Mouse (Mus musculus) ES-Bruce4 (cell line): ENCODE results near the gene Mrgpra2b. TPM values are rescaled to one million over a fixed set of nuclear protein-coding genes. Genes with fewer than 3 reads are reported as not detected.
"Not testable (repeated sequence)": the region's sequence is repeated elsewhere in the genome, so short reads cannot be mapped to it uniquely, and the experiment has no call there.

Source experiments
- H3K27ac ChIP-seq: 2 replicates; pipeline ENCODE4 v1.5.1; 2012; ENCODE audit warnings: low read length, inconsistent platforms; ENCODE audit not compliant: insufficient read depth
- H3K27me3 ChIP-seq: 2 replicates; pipeline ENCODE4 v1.6.1; 2012; ENCODE audit warnings: mild to moderate bottlenecking, low read length, inconsistent platforms; ENCODE audit not compliant: control insufficient read depth, poor library complexity, insufficient read depth, severe bottlenecking
- H3K36me3 ChIP-seq: 2 replicates; pipeline ENCODE4 v1.6.1; 2012; ENCODE audit warnings: inconsistent platforms, mild to moderate bottlenecking, low read length, moderate library complexity; ENCODE audit not compliant: control insufficient read depth, poor library complexity, insufficient read depth, severe bottlenecking
- H3K4me1 ChIP-seq: one replicate; pipeline ENCODE4 v1.8.1; 2011; ENCODE audit warnings: low read length; ENCODE audit not compliant: control insufficient read depth, insufficient read depth
- H3K4me3 ChIP-seq: 2 replicates; pipeline ENCODE4 v1.5.1; 2011; ENCODE audit warnings: low read depth, mild to moderate bottlenecking, low read length
- H3K9ac ChIP-seq: 2 replicates; pipeline ENCODE4 v1.6.1; 2012; ENCODE audit warnings: low read depth, mild to moderate bottlenecking, inconsistent platforms; ENCODE audit not compliant: poor library complexity, severe bottlenecking
- H3K9me3 ChIP-seq: replicated peaks from 2 replicates; pipeline ENCODE4 v1.6.1; 2012; ENCODE audit warnings: mild to moderate bottlenecking, low read length, inconsistent platforms; ENCODE audit not compliant: control insufficient read depth, poor library complexity, insufficient read depth, severe bottlenecking
- CTCF ChIP-seq: IDR thresholded peaks from one replicate; pipeline ENCODE4 v1.8.1; 2011; ENCODE audit warnings: low read depth, low read length
- EP300 ChIP-seq: IDR thresholded peaks from 2 replicates; pipeline ENCODE4 v1.6.1; 2011; ENCODE audit warnings: low read depth, low read length; ENCODE audit not compliant: insufficient read depth
- POLR2A ChIP-seq: IDR thresholded peaks from one replicate; pipeline ENCODE4 v1.8.1; 2011; ENCODE audit warnings: low read length; ENCODE audit not compliant: insufficient read depth
- polyA plus RNA-seq: library from polyadenylated mRNA; stranded (reverse); fragments of >200 nt; gene quantifications from 2 replicates; pipeline ENCODE4 v1.2.4, GENCODE M21; 2011; ENCODE audit warnings: low read depth; ENCODE audit not compliant: missing spikeins, insufficient read depth, insufficient read length

The Mrgpra2b gene
- polyA plus RNA-seq, result not detected in 2 replicates

DNA sequence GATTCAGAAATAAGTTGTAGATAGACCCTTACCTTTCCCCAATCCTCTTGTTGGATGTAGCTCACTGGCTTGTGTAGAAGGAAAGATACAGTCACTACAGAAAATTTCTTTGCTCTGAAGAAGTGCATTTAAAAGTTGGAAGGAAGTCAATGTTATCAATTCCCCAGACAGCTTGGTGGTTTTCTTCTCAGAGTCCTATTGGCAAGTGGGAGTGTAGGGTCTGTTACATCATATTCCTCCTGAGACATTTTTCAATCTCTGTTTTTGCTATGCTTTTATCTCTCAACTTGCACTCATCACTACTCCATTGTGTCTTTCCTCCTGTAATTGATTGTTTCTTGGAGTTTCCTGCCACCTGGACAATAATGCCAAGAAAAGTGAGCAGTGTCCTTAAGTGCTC is at the start of gene Mrgpra2b:
Mrgpra2b (minus strand) TSS at position 101 of the 400 bp plus-strand sequence.
- TF ChIP-seq POLR2A (no peak), EP300 (no peak), CTCF (no peak)
- Histone ChIP-seq H3K9ac (no peak within 1 kb of the TSS), H3K27me3 (no peaks in the 10 kb centered on the region), H3K4me1 (no peaks in the 10 kb centered on the region), H3K27ac (no peak within 1 kb of the TSS), H3K9me3 (no peaks in the 10 kb centered on the region), H3K4me3 (no peak within 1 kb of the TSS), H3K36me3 (no peaks in the 10 kb centered on the region)

DNA sequence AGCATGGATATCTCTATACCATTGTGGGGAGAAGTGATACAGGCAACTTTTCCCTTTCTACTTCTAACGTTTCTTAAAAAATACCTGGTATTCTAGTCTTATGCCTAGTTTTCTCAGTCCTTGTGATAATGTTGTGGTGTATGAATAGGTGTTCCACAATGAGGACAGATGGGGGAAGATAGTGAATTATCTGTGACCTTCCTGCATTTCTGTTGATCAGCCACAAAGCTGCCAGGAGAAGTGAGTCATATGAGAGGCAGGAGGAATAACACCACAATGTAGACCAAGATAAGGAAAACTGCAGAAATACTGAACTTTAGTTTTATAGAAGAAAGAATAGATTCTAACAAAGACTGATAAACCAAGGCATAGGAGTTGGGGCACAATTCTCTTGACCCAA is 12.3 kb downstream of the Mrgpra2b start:
- Histone ChIP-seq H3K27me3 (no peaks in the 10 kb centered on the region), H3K27ac (no peak overlapping the region), H3K9me3 (no peaks in the 10 kb centered on the region; the same call in 1 of the 2 replicates), H3K4me1 (no peaks in the 10 kb centered on the region), H3K9ac (no peak overlapping the region), H3K4me3 (no peak overlapping the region), H3K36me3 (no peaks in the 10 kb centered on the region)
- TF ChIP-seq CTCF (no peak), POLR2A (no peak), EP300 (no peak)

DNA sequence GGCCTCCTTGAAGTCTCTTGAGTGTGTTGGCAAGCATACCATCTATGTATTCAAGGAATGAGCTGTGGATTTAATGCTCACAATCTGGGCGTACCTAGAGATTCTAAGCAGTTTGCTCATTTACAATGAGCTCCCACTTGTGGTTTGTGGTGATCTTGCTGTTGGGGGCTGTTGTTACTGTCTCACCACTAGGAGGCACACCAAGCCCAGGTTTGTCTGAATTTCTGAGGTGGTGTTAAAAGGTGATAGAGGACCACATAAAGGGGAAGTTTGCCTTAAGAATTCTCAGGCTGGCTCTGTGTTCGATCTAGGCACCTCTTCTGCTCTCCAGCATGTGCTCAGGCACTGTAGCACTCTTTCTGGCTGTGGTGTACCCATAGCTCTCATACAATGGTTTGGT is 13.6 kb downstream of the Mrgpra2b start:
- H3K27me3 ChIP-seq, result no peaks in the 10 kb centered on the region
- no peak for TF ChIP-seq POLR2A
- no peak for TF ChIP-seq CTCF
- no peak for TF ChIP-seq EP300
- no peaks in the 10 kb centered on the region for H3K4me1 ChIP-seq
- no peak overlapping the region for H3K4me3 ChIP-seq
- H3K9ac ChIP-seq, result no peak overlapping the region
- H3K27ac ChIP-seq, result no peak overlapping the region
- H3K9me3 ChIP-seq, result no peaks in the 10 kb centered on the region; the same call in 1 of the 2 replicates
- H3K36me3 ChIP-seq, result no peaks in the 10 kb centered on the region

DNA sequence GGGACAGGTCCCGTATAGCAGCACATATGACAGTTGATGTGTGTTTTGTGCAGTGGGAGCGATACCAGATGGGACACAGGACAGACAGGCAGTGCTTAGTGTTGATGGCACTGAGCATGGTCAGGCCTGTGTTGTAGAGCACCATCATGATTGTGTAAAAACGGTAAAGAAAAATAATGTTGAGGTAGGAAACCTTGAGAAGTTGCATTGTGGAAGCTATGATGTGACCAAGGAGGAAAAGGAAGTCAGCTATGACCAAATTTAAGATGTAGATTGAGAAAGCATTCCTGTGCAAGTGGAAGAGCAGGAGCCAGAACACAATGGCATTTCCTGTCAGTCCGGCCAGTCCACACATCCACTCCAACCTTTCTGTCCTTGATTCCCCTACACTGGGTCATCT is 25.7 kb downstream of the Mrgpra2b start:
- no peak overlapping the region for H3K9ac ChIP-seq
- no peaks in the 10 kb centered on the region for H3K9me3 ChIP-seq
- H3K4me3 ChIP-seq, result no peak overlapping the region
- TF ChIP-seq POLR2A (no peak), EP300 (no peak), CTCF (no peak)
- no peaks in the 10 kb centered on the region for H3K36me3 ChIP-seq
- no peaks in the 10 kb centered on the region for H3K27me3 ChIP-seq
- no peaks in the 10 kb centered on the region for H3K4me1 ChIP-seq
- H3K27ac ChIP-seq, result no peak overlapping the region

GRCm38 (mm10) chr7:47491266-47491665 is 37.4 kb downstream of the Mrgpra2b start:
- H3K4me3 ChIP-seq, H3K36me3 ChIP-seq, H3K9me3 ChIP-seq, H3K9ac ChIP-seq, H3K4me1 ChIP-seq, H3K27me3 ChIP-seq, H3K27ac ChIP-seq: not testable (repeated sequence)

- H3K9me3 ChIP-seq, H3K9ac ChIP-seq, H3K27ac ChIP-seq, H3K27me3 ChIP-seq, H3K4me3 ChIP-seq, H3K4me1 ChIP-seq, H3K36me3 ChIP-seq: not testable (repeated sequence)
These were observed 39.2 kb downstream of the Mrgpra2b start for GRCm38 (mm10) chr7:47489438-47489837.

- not testable (repeated sequence) for H3K27ac ChIP-seq, H3K9me3 ChIP-seq, H3K27me3 ChIP-seq, H3K4me3 ChIP-seq, H3K36me3 ChIP-seq, H3K9ac ChIP-seq, H3K4me1 ChIP-seq
These were observed 45.5 kb downstream of the Mrgpra2b start for GRCm38 (mm10) chr7:47483181-47483580.

- H3K9me3 ChIP-seq, H3K27ac ChIP-seq, H3K4me3 ChIP-seq, H3K27me3 ChIP-seq, H3K4me1 ChIP-seq, H3K9ac ChIP-seq, H3K36me3 ChIP-seq: not testable (repeated sequence)
These were observed 54.8 kb downstream of the Mrgpra2b start for GRCm38 (mm10) chr7:47473904-47474303.

GRCm38 (mm10) chr7:47465278-47465981 is 63.2 kb downstream of the Mrgpra2b start:
- not testable (repeated sequence) for H3K9me3 ChIP-seq, H3K9ac ChIP-seq, H3K27ac ChIP-seq, H3K27me3 ChIP-seq, H3K4me1 ChIP-seq, H3K4me3 ChIP-seq, H3K36me3 ChIP-seq
